Mouse (Mus musculus): ENCODE measurements around the gene Zic4.

Zic4 gene

DNA sequence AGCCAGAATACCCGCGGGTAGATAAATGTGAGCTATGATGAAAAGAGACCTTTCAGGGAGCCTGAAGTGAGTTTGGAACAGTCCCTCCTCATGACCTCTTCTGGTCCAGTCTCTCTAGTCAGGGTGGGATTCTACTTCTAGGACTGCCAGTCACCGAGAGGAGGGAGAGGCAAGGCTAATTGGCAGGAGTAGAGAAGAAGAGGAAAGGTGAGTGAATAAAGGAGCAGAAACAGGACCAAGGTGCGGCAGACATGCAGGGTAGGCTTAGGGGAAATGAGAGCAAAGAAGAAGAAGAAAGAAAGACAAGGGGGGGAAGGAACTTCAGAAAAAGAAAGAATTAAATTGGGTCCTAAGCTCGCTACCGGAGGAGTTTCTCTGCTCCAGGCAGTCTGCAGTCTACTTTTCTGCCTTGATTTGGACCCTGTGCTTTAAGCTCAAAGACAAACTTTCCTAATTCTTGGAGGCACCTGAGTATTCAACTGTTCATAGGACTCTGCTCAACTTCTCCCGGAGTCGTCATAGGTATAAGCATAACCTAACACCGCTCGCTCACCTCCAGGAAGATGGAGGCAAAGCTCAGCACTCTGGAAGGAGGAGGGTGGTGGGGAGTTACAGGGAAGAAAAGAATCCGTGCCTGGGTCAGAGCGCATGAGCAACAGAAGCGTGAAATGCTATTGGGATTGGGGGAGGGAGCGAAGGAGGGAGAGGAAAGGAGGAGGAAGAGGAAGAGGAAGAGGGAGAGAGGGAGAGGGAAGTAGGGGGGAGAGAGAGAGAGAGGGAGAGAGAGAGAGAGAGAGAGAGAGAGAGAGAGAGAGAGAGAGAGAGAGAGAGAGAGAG, 15.0 kb downstream of the Zic4 start:
- in situ Hi-C loops (cut with MboI, MseI): loop anchor here (10.0 kb wide), 1 partner anchor 1182 kb away; no protein-coding TSS in a partner anchor

DNA sequence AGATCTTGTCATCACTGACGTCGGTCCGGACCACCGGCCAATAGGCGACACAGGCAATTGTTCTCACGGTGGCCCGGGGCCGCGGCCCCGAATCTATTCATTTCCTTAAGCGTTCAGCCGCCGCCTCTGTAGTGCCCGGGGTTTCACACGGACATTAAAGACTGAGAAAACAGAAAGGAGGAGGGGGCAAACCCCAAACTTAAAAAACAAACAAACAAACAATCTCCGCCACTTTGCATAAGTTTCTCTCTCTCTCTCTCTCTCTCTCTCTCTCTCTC, 15.6 kb downstream of the Zic4 start:
- in situ Hi-C loops (cut with MboI, MseI): loop anchor here (10.0 kb wide), 1 partner anchor 1183 kb away; no protein-coding TSS in a partner anchor

GRCm38 (mm10) chr9:91378411-91379299, 16.4 kb downstream of the Zic4 start:
- in situ Hi-C loops (cut with MboI, MseI): loop anchor here (10.0 kb wide), 1 partner anchor 1184 kb away; no protein-coding TSS in a partner anchor

- in situ Hi-C loops (cut with MboI, MseI): loop anchor here (10.0 kb wide), 1 partner anchor 1184 kb away; no protein-coding TSS in a partner anchor
Measured at GRCm38 (mm10) chr9:91379300-91379635, 17.1 kb downstream of the Zic4 start.

DNA sequence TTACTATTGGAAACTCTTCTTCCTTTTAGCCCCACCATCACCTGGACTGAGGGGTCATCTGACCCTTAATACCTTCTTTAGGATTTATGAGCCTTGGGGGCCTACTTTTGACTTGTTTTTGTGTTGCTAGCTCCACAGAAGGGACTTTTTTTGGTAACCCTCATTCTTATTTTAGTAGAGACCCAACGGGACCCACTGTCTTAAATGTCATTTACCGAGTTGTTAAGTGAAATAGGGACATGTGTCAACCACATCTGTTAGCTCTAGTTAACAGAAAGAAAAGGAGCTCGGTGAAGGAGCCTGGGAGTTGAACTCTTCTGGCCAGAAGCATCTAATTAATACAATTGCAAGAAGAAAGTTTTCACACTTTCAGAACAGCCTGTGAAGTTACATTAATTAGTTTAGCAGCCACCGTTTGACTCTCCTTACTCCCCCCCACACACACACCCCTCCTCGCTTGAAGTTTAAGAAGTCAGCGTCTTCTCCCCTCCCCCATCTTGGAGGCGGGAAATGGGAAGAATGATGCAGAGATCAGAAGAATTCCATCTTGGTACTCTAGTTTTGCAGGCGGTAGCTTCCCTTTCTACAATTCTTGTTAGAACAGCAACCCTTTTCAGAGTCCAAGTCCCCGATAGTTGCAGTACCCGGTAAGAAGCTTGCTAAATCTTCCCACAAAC, 17.7 kb downstream of the Zic4 start:
- in situ Hi-C loops (cut with MboI, MseI): loop anchor here (10.0 kb wide), 1 partner anchor 1185 kb away; no protein-coding TSS in a partner anchor

DNA sequence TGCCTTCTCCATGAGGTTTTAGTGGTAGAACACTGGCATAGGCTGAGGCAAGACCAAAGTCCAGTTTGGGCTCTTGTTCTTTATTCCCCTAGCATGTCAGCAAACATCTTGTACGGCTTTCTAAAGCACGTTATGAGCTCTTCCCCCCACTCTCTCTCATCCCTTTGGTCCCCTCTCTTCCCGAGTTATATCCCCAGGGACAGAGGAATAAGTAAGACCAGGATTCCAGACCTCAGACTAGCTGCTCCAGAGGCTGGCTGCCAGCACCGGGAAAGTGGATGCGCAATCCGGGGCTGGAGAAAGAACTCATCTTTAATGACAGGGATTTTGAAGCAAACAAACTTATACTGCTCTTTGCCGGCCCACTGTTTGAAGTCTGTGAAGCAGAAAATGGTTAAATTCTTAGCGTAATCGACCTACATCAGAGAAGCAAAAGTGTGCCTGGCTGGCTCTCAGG, 18.3 kb downstream of the Zic4 start:
- in situ Hi-C loops (cut with MboI, MseI): no loop called here

- in situ Hi-C loops (cut with MboI, MseI): no loop called here
Measured at GRCm38 (mm10) chr9:91381284-91382110, 19.3 kb downstream of the Zic4 start.

DNA sequence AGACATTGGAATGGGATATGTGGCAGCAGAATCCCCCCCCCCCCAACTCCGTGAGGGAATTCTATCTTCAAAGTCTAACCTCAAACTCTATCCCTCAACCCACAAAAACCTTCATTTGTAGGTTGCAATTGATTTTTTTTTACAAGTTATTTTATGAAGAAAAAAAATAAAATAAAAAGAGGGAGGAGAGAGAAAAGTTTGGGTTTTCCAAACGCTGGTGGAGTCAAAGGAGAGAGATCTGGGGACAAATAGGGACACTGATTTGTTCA, 19.8 kb downstream of the Zic4 start:
- in situ Hi-C loops (cut with MboI, MseI): no loop called here

DNA sequence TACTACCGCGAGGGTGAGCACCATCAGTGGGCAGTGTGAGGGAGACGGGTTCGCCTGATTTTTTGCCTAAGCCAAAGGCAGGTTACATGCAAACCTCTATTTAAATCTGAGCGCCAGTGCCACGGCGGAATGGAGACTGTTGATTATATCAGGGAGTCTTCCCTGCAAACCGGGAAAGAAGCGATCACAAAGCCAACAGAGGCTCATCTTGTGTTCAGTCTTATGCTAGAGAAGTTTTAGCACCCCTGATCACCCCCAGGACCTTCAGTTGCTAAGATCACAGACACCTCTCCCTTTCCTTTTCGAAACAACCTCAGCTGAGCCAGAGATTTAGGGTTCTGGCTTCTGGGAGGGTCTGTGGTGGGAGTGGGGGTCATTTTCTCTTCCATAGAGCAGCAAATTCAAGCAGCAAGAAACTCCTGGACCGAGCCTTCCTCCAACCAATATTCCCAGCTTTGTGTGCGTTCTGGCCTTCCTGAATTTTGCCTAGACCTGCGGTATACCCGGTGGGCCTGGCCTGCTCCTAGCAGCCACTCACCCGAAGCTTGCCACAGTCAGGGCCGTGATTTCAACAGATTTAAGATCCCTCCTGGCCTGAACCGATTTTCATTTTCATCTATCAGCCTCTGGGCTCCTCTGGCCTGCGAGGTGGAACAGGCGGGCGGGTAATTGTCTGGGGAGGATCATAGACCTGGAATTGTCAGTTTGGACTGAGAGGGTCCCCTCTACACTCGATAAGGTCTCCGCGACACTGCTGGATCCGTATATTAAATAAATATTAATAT, 20.4 kb downstream of the Zic4 start:
- in situ Hi-C loops (cut with MboI, MseI): no loop called here

GRCm38 (mm10) chr9:91383441-91384135, 21.4 kb downstream of the Zic4 start:
- in situ Hi-C loops (cut with MboI, MseI): no loop called here

GRCm38 (mm10) chr9:91384136-91384500, 21.9 kb downstream of the Zic4 start:
- in situ Hi-C loops (cut with MboI, MseI): no loop called here

DNA sequence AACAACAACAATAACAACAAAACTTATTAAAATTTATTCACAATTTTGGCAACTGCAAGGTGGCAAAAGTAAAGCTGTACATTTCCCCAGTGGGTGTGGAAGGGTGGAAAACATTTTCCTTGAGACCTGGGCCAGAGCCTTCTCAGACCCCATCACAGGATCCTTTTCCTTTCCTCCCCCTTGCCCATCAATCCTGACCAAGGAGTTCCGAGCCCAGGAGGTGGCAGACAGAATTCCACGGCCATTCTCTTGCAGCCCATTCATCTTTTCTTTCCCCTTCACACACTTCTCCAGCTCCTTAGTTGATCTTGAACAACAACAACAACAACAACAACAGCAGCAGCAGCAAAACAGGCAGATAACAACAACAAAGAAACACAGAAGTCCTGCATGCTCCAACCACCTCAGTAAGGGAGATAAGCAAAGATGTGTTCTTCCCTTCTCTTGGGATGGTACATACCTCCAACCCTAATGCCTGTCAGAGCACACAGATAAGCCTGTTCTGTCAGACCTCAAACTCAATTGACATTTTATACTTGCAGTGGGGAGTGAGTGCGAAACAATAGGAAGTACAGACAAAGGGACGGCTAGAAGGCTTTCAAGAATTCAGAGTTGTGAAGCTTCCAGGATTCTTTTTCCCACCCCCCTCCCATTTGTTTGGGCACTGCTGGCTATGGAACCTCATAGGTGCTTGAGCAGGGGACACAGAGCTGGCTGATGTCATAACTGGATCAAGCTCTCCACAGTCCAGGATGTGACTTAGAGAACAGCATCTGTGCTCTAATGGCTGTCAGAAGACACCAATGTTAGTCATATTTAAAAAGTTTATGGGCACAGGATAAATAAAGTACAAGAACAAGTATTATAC, 22.7 kb downstream of the Zic4 start:
- in situ Hi-C loops (cut with MboI, MseI): no loop called here

- in situ Hi-C loops (cut with MboI, MseI): no loop called here
Measured at GRCm38 (mm10) chr9:91385561-91386430, 23.6 kb downstream of the Zic4 start.

DNA sequence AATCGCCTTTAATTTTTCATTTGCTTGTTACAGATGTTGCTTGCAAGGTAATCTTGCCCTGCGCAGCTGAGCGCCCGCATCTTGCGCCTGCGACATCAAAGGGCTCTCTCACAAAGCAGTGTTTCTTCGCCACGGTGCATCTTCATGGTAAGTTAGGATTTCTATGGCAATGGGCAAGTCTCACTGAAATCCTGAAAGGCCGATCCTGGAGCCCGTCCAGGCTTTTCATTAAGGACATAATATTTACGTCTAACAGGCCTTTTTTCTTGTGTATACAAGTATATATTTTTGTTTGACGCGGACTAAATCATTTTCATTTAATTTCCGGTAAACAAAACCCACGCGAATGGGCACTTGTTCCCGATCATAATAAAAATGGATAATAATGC, 24.3 kb downstream of the Zic4 start:
- in situ Hi-C loops (cut with MboI, MseI): no loop called here

DNA sequence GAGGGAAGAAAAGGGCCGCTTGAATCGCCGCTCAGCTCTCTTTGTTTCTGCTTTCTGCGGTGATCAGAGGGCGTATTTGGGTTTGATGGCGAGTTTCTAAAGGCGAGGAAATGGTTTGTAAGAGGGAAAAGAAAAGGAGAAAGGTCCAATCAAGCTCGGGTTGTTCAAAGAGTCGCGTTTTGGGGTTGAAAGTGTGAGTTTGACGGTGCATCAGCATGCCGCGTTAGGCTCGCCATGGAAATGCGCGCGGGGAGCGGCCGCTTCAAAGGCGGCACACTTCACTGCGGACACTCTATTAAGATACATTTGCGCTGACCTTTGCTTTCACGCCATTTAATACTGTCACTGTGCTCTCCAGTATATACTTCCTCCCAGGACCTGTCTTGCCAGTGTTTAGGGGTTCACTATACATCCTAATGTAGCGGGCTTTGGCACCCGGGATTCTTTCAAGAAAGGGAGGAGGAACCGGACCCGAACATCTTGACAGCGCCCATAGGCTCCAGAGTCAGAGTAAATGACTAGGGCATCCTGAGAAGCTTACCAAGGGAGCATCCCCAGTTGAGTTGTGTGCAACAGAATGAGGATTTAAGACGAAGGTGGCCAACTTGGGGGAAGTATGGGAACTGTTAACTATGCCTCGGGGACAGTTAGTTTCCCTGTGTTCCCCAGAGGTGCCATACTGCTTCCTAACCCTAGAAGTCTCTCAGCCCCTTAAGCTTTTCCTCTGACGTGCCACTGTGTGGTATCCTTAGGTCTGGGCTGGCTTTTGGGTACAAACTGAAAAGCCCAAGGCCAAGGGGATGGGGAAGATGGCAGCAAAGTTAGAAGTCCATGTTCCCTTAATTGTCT, 24.9 kb downstream of the Zic4 start:
- in situ Hi-C loops (cut with MboI, MseI): no loop called here

- in situ Hi-C loops (cut with MboI, MseI): no loop called here
Measured at GRCm38 (mm10) chr9:91387740-91388080, 25.5 kb downstream of the Zic4 start.

DNA sequence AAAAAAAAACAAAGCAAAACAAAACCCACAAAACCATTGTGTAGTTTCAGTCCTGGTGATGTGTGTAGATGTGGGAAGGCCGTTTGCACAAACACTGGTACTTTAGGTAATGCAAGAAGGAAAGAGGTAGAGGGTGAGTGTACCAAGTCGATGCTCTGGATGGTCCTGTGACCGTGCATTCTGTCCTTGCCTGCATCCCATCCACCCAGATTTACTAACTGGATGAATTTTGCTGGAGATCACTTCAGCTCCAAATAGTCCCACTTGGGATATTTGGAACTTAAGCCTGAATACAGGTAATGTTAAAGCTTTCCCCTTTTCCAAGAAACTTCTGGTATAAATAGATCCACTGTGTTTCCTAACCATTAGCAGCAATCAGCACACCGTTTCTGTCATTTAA, 26.0 kb downstream of the Zic4 start:
- in situ Hi-C loops (cut with MboI, MseI): no loop called here
